Mouse (Mus musculus): ENCODE data around the gene Pla2g3.

Pla2g3 gene

GRCm38 (mm10) chr11:3521339-3522224 is 33.5 kb downstream of the Pla2g3 start:
- WGBS: 75% methylated on average over 23 of the region's 23 CpGs

GRCm38 (mm10) chr11:3522285-3523000 is 34.4 kb downstream of the Pla2g3 start:
- 92% methylated on average over 17 of the region's 17 CpGs for WGBS

- WGBS: 89% methylated on average over 7 of the region's 7 CpGs
Observed at GRCm38 (mm10) chr11:3523840-3524582, 35.9 kb downstream of the Pla2g3 start.

GRCm38 (mm10) chr11:3525560-3525959 is 37.5 kb downstream of the Pla2g3 start:
- WGBS: 89% methylated on average over 4 of the region's 4 CpGs

- 82% methylated on average over 9 of the region's 9 CpGs for WGBS
Observed at GRCm38 (mm10) chr11:3526207-3526606, 38.1 kb downstream of the Pla2g3 start.

- WGBS: 89% methylated on average over 24 of the region's 24 CpGs
Observed at GRCm38 (mm10) chr11:3526979-3527738, 39.1 kb downstream of the Pla2g3 start.

GRCm38 (mm10) chr11:3527766-3528165 is 39.7 kb downstream of the Pla2g3 start:
- WGBS: 67% methylated on average over 8 of the region's 8 CpGs

- WGBS: 91% methylated on average over 6 of the region's 6 CpGs
Observed at GRCm38 (mm10) chr11:3528208-3528607, 40.1 kb downstream of the Pla2g3 start.

GRCm38 (mm10) chr11:3529476-3530252 is 41.6 kb downstream of the Pla2g3 start:
- 77% methylated on average over 20 of the region's 20 CpGs for WGBS

- WGBS: 94% methylated on average over 3 of the region's 3 CpGs
Observed at GRCm38 (mm10) chr11:3530731-3531130, 42.6 kb downstream of the Pla2g3 start.

GRCm38 (mm10) chr11:3531634-3532033 is 43.5 kb downstream of the Pla2g3 start:
- WGBS: 79% methylated on average over 6 of the region's 6 CpGs

GRCm38 (mm10) chr11:3532101-3532931 is 44.2 kb downstream of the Pla2g3 start:
- 90% methylated on average over 16 of the region's 16 CpGs for WGBS

- 70% methylated on average over 17 of the region's 17 CpGs for WGBS
Observed at GRCm38 (mm10) chr11:3533406-3533932, 45.4 kb downstream of the Pla2g3 start.

GRCm38 (mm10) chr11:3534956-3535355 is 46.9 kb downstream of the Pla2g3 start:
- 5% methylated on average over 8 of the region's 8 CpGs for WGBS

- WGBS: under 1% methylated on average over 36 of the region's 36 CpGs
Observed at GRCm38 (mm10) chr11:3535406-3535986, 47.4 kb downstream of the Pla2g3 start.

- 50% methylated on average over 5 of the region's 5 CpGs for WGBS
Observed at GRCm38 (mm10) chr11:3536082-3536481, 48.0 kb downstream of the Pla2g3 start.

- WGBS: 91% methylated on average over 5 of the region's 5 CpGs
Observed at GRCm38 (mm10) chr11:3536745-3537333, 48.8 kb downstream of the Pla2g3 start.

- 86% methylated on average over 3 of the region's 3 CpGs for WGBS
Observed at GRCm38 (mm10) chr11:3537711-3538110, 49.6 kb downstream of the Pla2g3 start.

- 67% methylated on average over 4 of the region's 4 CpGs for WGBS
Observed at GRCm38 (mm10) chr11:3538341-3538740, 50.3 kb downstream of the Pla2g3 start.
